Mouse (Mus musculus): ENCODE results near the gene Dop1b. TPM values are rescaled to one million over a fixed set of nuclear protein-coding genes. Genes with fewer than 3 reads are reported as not detected.
"Not testable (repeated sequence)": the region's sequence is repeated elsewhere in the genome, so short reads cannot be mapped to it uniquely, and the experiment has no call there.

The Dop1b gene
- polyA plus RNA-seq, 1 experiment from 2014 or later: 20.2 TPM

DNA sequence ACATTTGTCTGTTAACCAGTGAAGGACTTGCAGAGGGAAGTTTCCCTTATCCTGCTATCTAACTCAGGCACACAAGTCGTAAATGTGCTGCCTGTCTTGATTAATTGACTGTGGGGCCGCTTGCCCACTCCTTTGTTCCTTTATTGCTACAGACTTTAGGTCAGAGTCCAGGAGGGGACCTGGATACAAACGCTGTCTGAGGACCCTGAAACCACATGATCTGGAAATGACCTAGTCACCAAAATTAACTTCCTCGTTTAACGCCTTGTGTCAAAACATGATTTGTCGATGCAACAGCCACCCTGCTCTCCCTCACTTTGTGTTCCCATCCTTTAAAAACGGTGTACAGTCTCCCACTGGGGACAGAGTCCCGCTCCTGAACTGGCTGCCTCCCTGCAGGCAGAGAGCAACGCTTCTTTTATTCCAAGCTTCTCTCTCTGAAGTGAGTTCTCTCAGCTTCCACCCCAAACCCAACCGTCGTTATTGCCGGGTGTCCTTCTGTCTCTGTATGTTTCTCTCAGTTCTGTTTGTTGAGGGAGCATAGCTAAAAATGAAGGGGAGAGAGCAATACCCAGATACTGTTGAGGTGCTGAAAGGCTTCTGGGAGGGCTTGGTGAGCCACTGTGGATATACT is 107.1 kb downstream of the Dop1b start:
- H3K27me3 ChIP-seq (ENCODE audit: insufficient read depth, poor library complexity, severe bottlenecking): no peaks in the 10 kb centered on the region
- DNase-seq (ENCODE audit: low spot score): no peak
- H3K36me3 ChIP-seq: no peaks in the 10 kb centered on the region
- peaks cover 6% of the 10 kb centered on the region; the same call in 1 of the 2 replicates for H3K9me3 ChIP-seq
- 59% methylated on average over 12 of the region's 12 CpGs for whole genome bisulfite sequencing
- H3K4me3 ChIP-seq: no peak overlapping the region
- H3K27ac ChIP-seq: no peak overlapping the region
- peaks cover 17% of the 10 kb centered on the region for H3K4me1 ChIP-seq (replicated peaks)

- no peak overlapping the region for H3K27ac ChIP-seq
- no peak overlapping the region for H3K4me3 ChIP-seq
- H3K36me3 ChIP-seq: no peaks in the 10 kb centered on the region
- 85% methylated on average over 4 of the region's 4 CpGs for WGBS
- H3K27me3 ChIP-seq (ENCODE audit: insufficient read depth, poor library complexity, severe bottlenecking): no peaks in the 10 kb centered on the region
- peaks cover 11% of the 10 kb centered on the region; the same call in 1 of the 2 replicates for H3K9me3 ChIP-seq
- peaks cover 17% of the 10 kb centered on the region for H3K4me1 ChIP-seq (replicated peaks)
- no peak for DNase-seq (ENCODE audit: low spot score)
These were observed 107.6 kb downstream of the Dop1b start for GRCm38 (mm10) chr16:93819325-93819696.

- peaks cover 14% of the 10 kb centered on the region; the same call in 1 of the 2 replicates for H3K9me3 ChIP-seq
- WGBS: 86% methylated on average over 1 of the region's 1 CpGs
- H3K4me1 ChIP-seq (replicated peaks): peaks cover 17% of the 10 kb centered on the region
- no peaks in the 10 kb centered on the region for H3K36me3 ChIP-seq
- H3K27me3 ChIP-seq (ENCODE audit: insufficient read depth, poor library complexity, severe bottlenecking): no peaks in the 10 kb centered on the region
- H3K4me3 ChIP-seq: no peak overlapping the region
- H3K27ac ChIP-seq: no peak overlapping the region
- DNase-seq (ENCODE audit: low spot score): no peak
These were observed 108.3 kb downstream of the Dop1b start for GRCm38 (mm10) chr16:93820040-93820439.

DNA sequence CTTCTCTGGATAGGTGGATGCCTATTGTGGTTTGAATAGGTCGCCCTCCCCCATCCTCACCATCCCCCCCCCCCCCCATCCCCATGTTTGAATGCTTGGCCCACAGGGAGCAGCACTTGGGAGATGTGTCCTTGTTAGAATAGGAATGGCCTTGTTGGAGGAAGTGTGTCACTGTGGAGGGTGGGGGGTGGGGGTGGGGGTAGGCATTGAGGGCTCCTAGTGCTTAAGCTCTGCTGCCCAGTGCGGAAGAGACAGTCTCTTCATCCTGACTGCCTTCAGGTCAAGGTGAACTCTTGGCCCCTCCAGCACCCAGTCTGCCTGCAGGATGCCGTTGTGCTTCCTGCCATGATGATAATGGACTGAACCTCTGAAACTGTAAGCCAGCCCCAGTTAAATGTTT is 110.0 kb downstream of the Dop1b start:
- WGBS: 86% methylated on average over 3 of the region's 3 CpGs
- no peak overlapping the region for H3K27ac ChIP-seq
- no peaks in the 10 kb centered on the region for H3K27me3 ChIP-seq (ENCODE audit: insufficient read depth, poor library complexity, severe bottlenecking)
- H3K4me3 ChIP-seq: no peak overlapping the region
- no peaks in the 10 kb centered on the region for H3K36me3 ChIP-seq
- peaks cover 11% of the 10 kb centered on the region; the same call in 1 of the 2 replicates for H3K4me1 ChIP-seq (replicated peaks)
- H3K9me3 ChIP-seq: peaks cover 14% of the 10 kb centered on the region; the same call in 1 of the 2 replicates
- no peak for DNase-seq (ENCODE audit: low spot score)

GRCm38 (mm10) chr16:93822433-93823225 is 110.9 kb downstream of the Dop1b start:
- WGBS: 83% methylated on average over 5 of the region's 8 CpGs
- not testable (repeated sequence) for H3K27ac ChIP-seq; H3K4me3 ChIP-seq; H3K27me3 ChIP-seq (ENCODE audit: insufficient read depth, poor library complexity, severe bottlenecking); H3K36me3 ChIP-seq; DNase-seq (ENCODE audit: low spot score)
- Histone ChIP-seq H3K4me1 (replicated peaks) (peaks cover 11% of the 10 kb centered on the region; the same call in 1 of the 2 replicates), H3K9me3 (peaks cover 14% of the 10 kb centered on the region; the same call in 1 of the 2 replicates)

GRCm38 (mm10) chr16:93824799-93825198 is 113.1 kb downstream of the Dop1b start:
- H3K4me3 ChIP-seq: no peak overlapping the region
- no peaks in the 10 kb centered on the region for H3K27me3 ChIP-seq (ENCODE audit: insufficient read depth, poor library complexity, severe bottlenecking)
- H3K4me1 ChIP-seq (replicated peaks): no peaks in the 10 kb centered on the region
- peaks cover 17% of the 10 kb centered on the region; the same call in 1 of the 2 replicates for H3K9me3 ChIP-seq
- WGBS: 83% methylated on average over 4 of the region's 4 CpGs
- no peak overlapping the region for H3K27ac ChIP-seq
- no peaks in the 10 kb centered on the region for H3K36me3 ChIP-seq
- DNase-seq (ENCODE audit: low spot score): no peak

DNA sequence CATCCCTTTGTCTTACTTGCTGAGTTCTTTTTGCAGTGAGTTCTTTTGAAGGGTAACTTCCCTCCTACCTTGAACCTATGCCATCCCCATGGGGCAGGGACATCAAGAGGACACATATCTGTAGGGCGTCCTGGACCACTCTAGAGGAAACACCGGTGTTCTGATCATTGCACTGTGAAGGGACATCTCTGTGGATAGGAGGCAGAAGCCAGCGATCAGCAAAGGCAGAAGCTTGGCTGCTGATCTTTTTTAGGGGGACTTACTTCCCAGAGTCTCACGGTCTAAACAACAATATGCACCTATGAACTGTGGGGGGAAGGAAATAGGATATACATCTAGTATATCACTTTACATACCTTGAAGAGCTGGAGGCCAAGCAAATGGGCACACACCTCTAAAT is 113.8 kb downstream of the Dop1b start:
- no peak overlapping the region for H3K27ac ChIP-seq
- no peaks in the 10 kb centered on the region for H3K4me1 ChIP-seq (replicated peaks)
- peaks cover 17% of the 10 kb centered on the region; the same call in 1 of the 2 replicates for H3K9me3 ChIP-seq
- no peak overlapping the region for H3K4me3 ChIP-seq
- no peaks in the 10 kb centered on the region for H3K27me3 ChIP-seq (ENCODE audit: insufficient read depth, poor library complexity, severe bottlenecking)
- 88% methylated on average over 4 of the region's 4 CpGs for WGBS
- DNase-seq (ENCODE audit: low spot score): no peak
- H3K36me3 ChIP-seq: no peaks in the 10 kb centered on the region

DNA sequence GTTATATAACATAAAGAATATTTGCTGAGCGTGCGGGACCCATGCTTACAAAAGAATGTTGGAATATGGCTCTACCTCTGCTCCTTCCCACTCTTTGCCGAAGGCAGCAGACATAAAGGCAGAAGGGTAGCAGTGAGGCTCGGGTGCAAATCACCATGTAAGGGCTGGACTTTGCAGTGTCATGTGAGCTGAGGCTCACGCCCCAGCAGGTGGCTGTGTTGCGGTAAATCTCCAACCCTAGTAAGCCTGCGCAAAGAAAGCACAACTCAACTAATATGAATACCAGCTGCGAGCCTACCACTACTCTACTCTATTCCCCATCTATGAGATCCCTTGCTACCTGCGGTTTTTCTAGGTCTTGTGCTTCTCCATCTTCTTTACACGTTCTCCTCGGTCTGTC is 114.3 kb downstream of the Dop1b start:
- peaks cover 17% of the 10 kb centered on the region; the same call in 1 of the 2 replicates for H3K9me3 ChIP-seq
- no peaks in the 10 kb centered on the region for H3K36me3 ChIP-seq
- H3K4me1 ChIP-seq (replicated peaks): no peaks in the 10 kb centered on the region
- no peaks in the 10 kb centered on the region for H3K27me3 ChIP-seq (ENCODE audit: insufficient read depth, poor library complexity, severe bottlenecking)
- H3K27ac ChIP-seq: no peak overlapping the region
- no peak for DNase-seq (ENCODE audit: low spot score)
- WGBS: 70% methylated on average over 11 of the region's 11 CpGs
- H3K4me3 ChIP-seq: no peak overlapping the region

DNA sequence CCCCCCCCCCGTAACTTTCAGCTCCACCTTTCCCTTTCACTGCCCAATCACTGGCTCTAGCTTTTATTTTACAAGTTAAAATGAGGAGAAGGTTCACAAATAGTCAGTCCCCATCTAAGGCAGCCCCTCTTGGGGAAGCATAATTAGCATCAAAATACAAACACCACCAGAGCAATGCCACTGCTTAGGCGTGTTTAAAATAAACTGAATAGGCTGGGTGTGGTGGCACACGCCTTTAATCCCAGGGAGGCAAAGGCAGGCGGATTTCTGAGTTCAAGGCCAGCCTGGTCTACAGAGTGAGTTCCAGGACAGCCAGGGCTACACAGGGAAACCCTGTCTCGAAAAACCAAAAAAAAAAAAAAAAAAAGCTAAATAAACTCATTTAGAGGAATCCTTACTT is 114.8 kb downstream of the Dop1b start:
- not testable (repeated sequence) for H3K27me3 ChIP-seq (ENCODE audit: insufficient read depth, poor library complexity, severe bottlenecking); DNase-seq (ENCODE audit: low spot score); H3K36me3 ChIP-seq; H3K27ac ChIP-seq; H3K4me1 ChIP-seq (replicated peaks); H3K4me3 ChIP-seq
- 42% methylated on average over 5 of the region's 5 CpGs for WGBS
- H3K9me3 ChIP-seq: peaks cover 17% of the 10 kb centered on the region; the same call in 1 of the 2 replicates

GRCm38 (mm10) chr16:93826909-93827308 is 115.2 kb downstream of the Dop1b start:
- Histone ChIP-seq H3K27ac (no peak overlapping the region), H3K4me1 (replicated peaks) (no peaks in the 10 kb centered on the region), H3K9me3 (peaks cover 17% of the 10 kb centered on the region; the same call in 1 of the 2 replicates), H3K27me3 (ENCODE audit: insufficient read depth, poor library complexity, severe bottlenecking) (no peaks in the 10 kb centered on the region), H3K36me3 (no peaks in the 10 kb centered on the region), H3K4me3 (no peak overlapping the region)
- WGBS: 91% methylated on average over 6 of the region's 6 CpGs
- no peak for DNase-seq (ENCODE audit: low spot score)

GRCm38 (mm10) chr16:93829526-93829925 is 117.8 kb downstream of the Dop1b start:
- no peak for DNase-seq (ENCODE audit: low spot score)
- Histone ChIP-seq H3K27ac (no peak overlapping the region), H3K27me3 (ENCODE audit: insufficient read depth, poor library complexity, severe bottlenecking) (no peaks in the 10 kb centered on the region), H3K36me3 (peaks cover 7% of the 10 kb centered on the region; the same call in 1 of the 2 replicates), H3K4me3 (no peak overlapping the region), H3K4me1 (replicated peaks) (peaks cover 17% of the 10 kb centered on the region), H3K9me3 (0 out of 2 replicates have a peak, but pooled peaks cover 4% of the 10 kb centered on the region)
- 93% methylated on average over 15 of the region's 15 CpGs for WGBS

- Histone ChIP-seq H3K9me3 (0 out of 2 replicates have a peak, but pooled peaks cover 3% of the 10 kb centered on the region), H3K27ac (no peak overlapping the region), H3K4me3 (no peak overlapping the region), H3K4me1 (replicated peaks) (peaks cover 17% of the 10 kb centered on the region), H3K36me3 (peaks cover 12% of the 10 kb centered on the region; the same call in 1 of the 2 replicates), H3K27me3 (ENCODE audit: insufficient read depth, poor library complexity, severe bottlenecking) (no peaks in the 10 kb centered on the region)
- WGBS: 88% methylated on average over 9 of the region's 9 CpGs
- no peak for DNase-seq (ENCODE audit: low spot score)
These were observed 118.4 kb downstream of the Dop1b start for GRCm38 (mm10) chr16:93830071-93830470.

GRCm38 (mm10) chr16:93830916-93831315 is 119.2 kb downstream of the Dop1b start:
- no peak overlapping the region for H3K27ac ChIP-seq
- no peaks in the 10 kb centered on the region for H3K27me3 ChIP-seq (ENCODE audit: insufficient read depth, poor library complexity, severe bottlenecking)
- H3K4me3 ChIP-seq: no peak overlapping the region
- peaks cover 17% of the 10 kb centered on the region for H3K4me1 ChIP-seq (replicated peaks)
- 0 out of 2 replicates have a peak, but pooled peaks cover 3% of the 10 kb centered on the region for H3K9me3 ChIP-seq
- no peak for DNase-seq (ENCODE audit: low spot score)
- WGBS: 78% methylated on average over 5 of the region's 5 CpGs
- peaks cover 18% of the 10 kb centered on the region for H3K36me3 ChIP-seq

Measured in hindbrain, embryonic 10.5 days (tissue).